11 mouse cellular contexts compared by ENCODE assay signal in genomic region chr14:25561716-25562115, GRCm38 (mm10).
DNase-seq lines count a peak whose midpoint lies in the region; ATAC-seq lines count a peak whose summit lies in the region.
"Had no signal": no experiment of that assay in that cellular context is flagged by ENCODE, and none has a peak within 500 bp of the region (broad histone marks: within the 10 kb centered on the region; RNA-seq: fewer than 3 reads in every experiment).

No protein-coding gene starts in this region.

- no peak overlapping the region for H3K9ac ChIP-seq in hindbrain, embryonic 13.5 days
- H3K9ac ChIP-seq in hindbrain, embryonic 16.5 days (ENCODE audit: low read depth, low read length) = no peak overlapping the region
- H3K9ac ChIP-seq in midbrain, embryonic 14.5 days (replicated peaks; ENCODE audit: low read length) = no peak overlapping the region
- H3K9ac ChIP-seq in midbrain, embryonic 15.5 days = no peak overlapping the region
- H3K9ac ChIP-seq in hindbrain, embryonic 14.5 days = no peak overlapping the region

- peaks cover 79% of the 10 kb centered on the region for H3K4me1 ChIP-seq in hindbrain, embryonic 13.5 days (replicated peaks)
- H3K4me1 ChIP-seq in hindbrain, embryonic 16.5 days (ENCODE audit: control insufficient read depth, insufficient read depth, low read depth, low read length) = peaks cover 41% of the 10 kb centered on the region
- H3K4me1 ChIP-seq in midbrain, embryonic 14.5 days (ENCODE audit: control insufficient read depth, insufficient read depth, low read length) = peaks cover 40% of the 10 kb centered on the region
- peaks cover 62% of the 10 kb centered on the region for H3K4me1 ChIP-seq in midbrain, embryonic 15.5 days
- H3K4me1 ChIP-seq in hindbrain, embryonic 14.5 days (replicated peaks; ENCODE audit: control insufficient read depth, insufficient read depth, low read length) = peaks cover 53% of the 10 kb centered on the region

- peak overlapping the region; percentile 36 for H3K27ac ChIP-seq in hindbrain, embryonic 13.5 days
- no peak overlapping the region for H3K27ac ChIP-seq in hindbrain, embryonic 16.5 days (ENCODE audit: low read depth, low read length)
- H3K27ac ChIP-seq in midbrain, embryonic 14.5 days (replicated peaks; ENCODE audit: low read depth, low read length) = peak overlapping the region; percentile 32; the same call in 1 of the 2 replicates
- H3K27ac ChIP-seq in midbrain, embryonic 15.5 days = no peak overlapping the region
- H3K27ac ChIP-seq in hindbrain, embryonic 14.5 days = peak overlapping the region; percentile 7; the same call in 1 of the 2 replicates

- H3K36me3 ChIP-seq in hindbrain, embryonic 13.5 days = peaks cover 14% of the 10 kb centered on the region; the same call in 1 of the 2 replicates
- H3K36me3 ChIP-seq in hindbrain, embryonic 16.5 days (ENCODE audit: control insufficient read depth, insufficient read depth, low read length) = no peaks in the 10 kb centered on the region
- peaks cover 8% of the 10 kb centered on the region; the same call in 1 of the 2 replicates for H3K36me3 ChIP-seq in midbrain, embryonic 14.5 days (ENCODE audit: control insufficient read depth, insufficient read depth, low read length)
- H3K36me3 ChIP-seq in midbrain, embryonic 15.5 days (replicated peaks) = no peaks in the 10 kb centered on the region
- H3K36me3 ChIP-seq in hindbrain, embryonic 14.5 days (replicated peaks; ENCODE audit: control insufficient read depth, insufficient read depth) = 0 out of 2 replicates have a peak, but pooled peaks cover 3% of the 10 kb centered on the region

- H3K4me3 ChIP-seq in hindbrain, embryonic 13.5 days = no peak overlapping the region
- H3K4me3 ChIP-seq in hindbrain, embryonic 16.5 days (ENCODE audit: low read length) = no peak overlapping the region
- no peak overlapping the region for H3K4me3 ChIP-seq in midbrain, embryonic 14.5 days (replicated peaks; ENCODE audit: low read depth, low read length)
- no peak overlapping the region for H3K4me3 ChIP-seq in midbrain, embryonic 15.5 days
- H3K4me3 ChIP-seq in hindbrain, embryonic 14.5 days (replicated peaks; ENCODE audit: low read length) = no peak overlapping the region

- no peak for ATAC-seq in hindbrain, embryonic 13.5 days (ENCODE audit: low FRiP score)
- no peak for ATAC-seq in hindbrain, embryonic 16.5 days
- ATAC-seq in midbrain, embryonic 14.5 days (ENCODE audit: low FRiP score, low TSS enrichment) = no peak
- no peak for ATAC-seq in midbrain, embryonic 15.5 days (replicated peaks)
- no peak for ATAC-seq in hindbrain, embryonic 14.5 days (ENCODE audit: low FRiP score)

- DNase-seq in midbrain, embryonic 14.5 days = no peak
- peak; percentile 23 for DNase-seq in hindbrain, embryonic 14.5 days (ENCODE audit: low spot score)
- peak; percentile 75 for DNase-seq in yolk sac, embryonic 10.5 days (ENCODE audit: low spot score)
- no peak for DNase-seq in layer of hippocampus, postnatal 10 days (ENCODE audit: low spot score in 2 of 2)
- DNase-seq: cerebellum, postnatal 36 days; gastrocnemius, postnatal 14 days; lung, postnatal 36 days; right cerebral cortex, postnatal 4 days had no signal

- H3K27me3 ChIP-seq in hindbrain, embryonic 13.5 days = no peaks in the 10 kb centered on the region
- no peaks in the 10 kb centered on the region for H3K27me3 ChIP-seq in hindbrain, embryonic 16.5 days (replicated peaks; ENCODE audit: control insufficient read depth, insufficient read depth, low read length)
- H3K27me3 ChIP-seq in midbrain, embryonic 14.5 days (ENCODE audit: control insufficient read depth, insufficient read depth, low read length) = no peaks in the 10 kb centered on the region
- no peaks in the 10 kb centered on the region for H3K27me3 ChIP-seq in midbrain, embryonic 15.5 days (replicated peaks)
- no peaks in the 10 kb centered on the region for H3K27me3 ChIP-seq in hindbrain, embryonic 14.5 days (ENCODE audit: control insufficient read depth, insufficient read depth, low read length)

- H3K9me3 ChIP-seq in hindbrain, embryonic 13.5 days = no peaks in the 10 kb centered on the region
- no peaks in the 10 kb centered on the region for H3K9me3 ChIP-seq in hindbrain, embryonic 16.5 days (ENCODE audit: control insufficient read depth, low read length)
- H3K9me3 ChIP-seq in midbrain, embryonic 14.5 days (ENCODE audit: control insufficient read depth, low read length) = no peaks in the 10 kb centered on the region
- no peaks in the 10 kb centered on the region for H3K9me3 ChIP-seq in midbrain, embryonic 15.5 days
- H3K9me3 ChIP-seq in hindbrain, embryonic 14.5 days (ENCODE audit: control insufficient read depth, low read length) = no peaks in the 10 kb centered on the region

- WGBS in hindbrain, embryonic 13.5 days = 50% methylated on average over 1 of the region's 1 CpGs
- WGBS in hindbrain, embryonic 16.5 days = 33% methylated on average over 1 of the region's 1 CpGs
- 81% methylated on average over 1 of the region's 1 CpGs for WGBS in midbrain, embryonic 14.5 days
- WGBS in midbrain, embryonic 15.5 days = 57% methylated on average over 1 of the region's 1 CpGs
- 42% methylated on average over 1 of the region's 1 CpGs for WGBS in hindbrain, embryonic 14.5 days

- H3K4me2 ChIP-seq in hindbrain, embryonic 13.5 days = no peak overlapping the region
- H3K4me2 ChIP-seq in hindbrain, embryonic 16.5 days (ENCODE audit: low read length) = no peak overlapping the region
- no peak overlapping the region for H3K4me2 ChIP-seq in midbrain, embryonic 14.5 days (ENCODE audit: low read length)
- H3K4me2 ChIP-seq in midbrain, embryonic 15.5 days = no peak overlapping the region
- H3K4me2 ChIP-seq in hindbrain, embryonic 14.5 days (replicated peaks) = no peak overlapping the region

Comparison
In these comparisons a context has a peak if more than half of its experiments do, and no peak if none do; other contexts are left out.
1. H3K27ac ChIP-seq: peak in hindbrain, embryonic 13.5 days (single experiment), midbrain, embryonic 14.5 days (single experiment) and hindbrain, embryonic 14.5 days (single experiment); none in hindbrain, embryonic 16.5 days (single experiment) and midbrain, embryonic 15.5 days (single experiment).
2. DNase-seq: peak in hindbrain, embryonic 14.5 days (single experiment) and yolk sac, embryonic 10.5 days (single experiment); none in midbrain, embryonic 14.5 days (single experiment) and layer of hippocampus, postnatal 10 days (0 of 2).